Mouse (Mus musculus) small intestine, adult 10 weeks (tissue): ENCODE measurements around the gene Syde1. TPM values are rescaled to one million over a fixed set of nuclear protein-coding genes. Genes with fewer than 3 reads are reported as not detected.

Experiments
- polyA plus RNA-seq: library from polyadenylated mRNA; stranded (reverse); fragments of 350-450 nt; fragmentation: Illumina TruSeq; extraction: RNeasy Lipid Tissue Mini Kit (QIAGEN cat#74804); gene quantifications from one replicate; pipeline ENCODE4 v1.2.3, GENCODE M21; 2014; ENCODE audit warnings: low replicate concordance

Syde1 gene
- 1.0 TPM for polyA plus RNA-seq

GRCm38 (mm10) chr10:78591406-78592328 is at the start of gene Syde1:
Gene Syde1, minus strand, starts transcription at chr10:78591964.

GRCm38 (mm10) chr10:78617974-78618373 is 26.2 kb upstream of the Syde1 start, which contains the start of gene Olfr1357:
Gene Olfr1357, minus strand, starts transcription at chr10:78618074.

GRCm38 (mm10) chr10:78574250-78575104 is 17.3 kb downstream of the Syde1 start, which contains the start of gene Ilvbl:
Gene Ilvbl, plus strand, starts transcription at chr10:78574346.

Other genes with a start within 250 kb of the Syde1 start
- 25.7 TPM for gene Agpat3, start 239.5 kb downstream of the Syde1 start, polyA plus RNA-seq
- 7.9 TPM for gene Rrp1, start 178.9 kb downstream of the Syde1 start, polyA plus RNA-seq
- 22.2 TPM for gene Cstb, start 166.3 kb downstream of the Syde1 start, polyA plus RNA-seq
- 13.2 TPM for gene Pdxk, start 127.0 kb downstream of the Syde1 start, polyA plus RNA-seq
- gene Olfr1358, start 74.5 kb downstream of the Syde1 start, polyA plus RNA-seq, result not detected
- gene Ilvbl, start 17.6 kb downstream of the Syde1 start, polyA plus RNA-seq, result 6.6 TPM
- gene Olfr1357, start 26.1 kb upstream of the Syde1 start, polyA plus RNA-seq, result not detected
- gene Casp14, start 126.3 kb upstream of the Syde1 start, polyA plus RNA-seq, result 0.45 TPM
- gene Ccdc105, start 161.1 kb upstream of the Syde1 start, polyA plus RNA-seq, result not detected
- not detected for gene Slc1a6, start 188.5 kb upstream of the Syde1 start, polyA plus RNA-seq